Mouse (Mus musculus) liver, embryonic 11.5 days (tissue): ENCODE measurements at regions not wholly inside any gene's neighbourhood (a gene's known extent, or its start where the extent isn't known, plus 50 kb on each side); places are given as distances from the start of the nearest gene placed in this dataset.

Experiments
- ATAC-seq: fragments of 200-750 bp; cut with Nextera tagmentation; replicated peaks from 2 replicates; pipeline ENCODE4 v1.8.0; 2017; ENCODE audit warnings: moderate number of reproducible peaks, mild to moderate bottlenecking, moderate TSS enrichment, moderate library complexity; ENCODE audit not compliant: low FRiP score
- DNase-seq: peaks from one replicate; pipeline ENCODE4 v3.0.0-alpha.2; 2017; ENCODE audit warnings: low spot score
- H3K27ac ChIP-seq: fragments of 300-500 bp; sonication (generic); 2 replicates; pipeline ENCODE4 v1.5.1; 2014; ENCODE audit warnings: mild to moderate bottlenecking, low read depth, low read length, control low read depth
- H3K27me3 ChIP-seq: fragments of 300-500 bp; sonication (generic); replicated peaks from 2 replicates; pipeline ENCODE4 v1.6.1; 2014; ENCODE audit warnings: low read length, mixed read lengths; ENCODE audit not compliant: control insufficient read depth, insufficient read depth
- H3K36me3 ChIP-seq: fragments of 300-500 bp; sonication (generic); 2 replicates; pipeline ENCODE4 v1.6.1; 2014; ENCODE audit warnings: mild to moderate bottlenecking, low read length, moderate library complexity, mixed read lengths; ENCODE audit not compliant: control insufficient read depth, insufficient read depth
- H3K4me1 ChIP-seq: fragments of 300-500 bp; sonication (generic); replicated peaks from 2 replicates; pipeline ENCODE4 v1.6.1; 2014; ENCODE audit warnings: low read length, mixed read lengths; ENCODE audit not compliant: control insufficient read depth, insufficient read depth
- H3K4me2 ChIP-seq: fragments of 300-500 bp; sonication (generic); 2 replicates; pipeline ENCODE4 v1.6.1; 2014; ENCODE audit warnings: mild to moderate bottlenecking, control low read depth, moderate library complexity
- H3K4me3 ChIP-seq: fragments of 300-500 bp; sonication (generic); 2 replicates; pipeline ENCODE4 v1.5.1; 2014; ENCODE audit warnings: low read depth, low read length, control low read depth
- H3K9ac ChIP-seq: fragments of 300-500 bp; sonication (generic); 2 replicates; pipeline ENCODE4 v1.6.1; 2014; ENCODE audit warnings: low read depth, low read length, control low read depth
- H3K9me3 ChIP-seq: fragments of 300-500 bp; sonication (generic); 2 replicates; pipeline ENCODE4 v1.6.1; 2016; ENCODE audit warnings: low read length, inconsistent platforms, mixed read lengths; ENCODE audit not compliant: control insufficient read depth
- WGBS: fragments of 180-500 bp; shearing (Covaris S2); extraction: QIAGEN DNeasy Blood & Tissue Kit; methylation state at CpG from one replicate; pipeline ENCODE4 v1.1.7; 2014; 5-methylcytosine and 5-hydroxymethylcytosine counted together

DNA sequence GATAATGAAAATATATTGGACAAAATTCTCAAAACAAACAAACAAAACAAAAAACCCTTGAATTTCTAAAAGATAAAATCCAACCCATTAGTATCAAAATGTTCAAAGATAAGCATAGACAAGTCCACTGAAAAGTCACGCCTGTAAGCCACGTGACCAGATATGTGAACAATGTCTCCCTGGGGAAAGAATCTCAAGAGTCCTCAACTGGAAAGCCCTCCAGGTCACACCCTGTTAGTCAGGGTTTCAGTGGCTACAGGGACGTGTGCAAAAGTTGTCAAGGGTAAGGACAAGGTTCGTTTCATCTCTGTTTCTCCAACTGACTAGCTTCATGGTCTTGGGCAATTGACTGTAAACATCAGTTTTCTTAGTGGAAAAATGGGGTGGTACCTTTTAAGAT lies 90.4 kb upstream of the Rora start:
- Histone ChIP-seq H3K9me3 (no peaks in the 10 kb centered on the region), H3K4me3 (no peak overlapping the region), H3K9ac (no peak overlapping the region), H3K4me2 (no peak overlapping the region), H3K36me3 (no peaks in the 10 kb centered on the region), H3K27ac (no peak overlapping the region), H3K4me1 (no peaks in the 10 kb centered on the region), H3K27me3 (no peaks in the 10 kb centered on the region)
- ATAC-seq = no peak
- no peak for DNase-seq
- WGBS = 77% methylated on average over 4 of the region's 4 CpGs

DNA sequence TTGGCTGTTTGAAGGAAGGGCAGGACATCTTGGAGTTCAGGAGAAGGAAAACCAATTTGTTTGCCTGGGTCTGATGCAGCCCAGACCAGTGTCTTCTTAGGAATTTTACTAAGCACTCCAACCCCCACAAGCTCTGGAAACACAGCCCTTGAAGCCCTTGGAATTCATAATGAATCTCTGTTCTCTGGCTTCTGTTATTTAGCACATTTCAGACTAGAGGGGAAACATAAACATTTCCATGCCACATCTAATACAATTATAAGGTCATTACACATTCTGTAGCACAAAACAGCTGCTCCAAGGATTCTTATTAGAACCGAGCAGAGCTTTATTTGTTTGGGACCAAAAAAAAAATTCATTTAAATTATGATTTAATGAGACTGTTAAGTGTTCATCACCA lies 67.8 kb upstream of the Rora start:
- H3K36me3 ChIP-seq = no peaks in the 10 kb centered on the region
- 51% methylated on average over 1 of the region's 1 CpGs for WGBS
- no peaks in the 10 kb centered on the region for H3K4me1 ChIP-seq
- H3K4me2 ChIP-seq = no peak overlapping the region
- DNase-seq (no peak), ATAC-seq (no peak)
- no peaks in the 10 kb centered on the region for H3K27me3 ChIP-seq
- H3K9me3 ChIP-seq = no peaks in the 10 kb centered on the region
- H3K27ac ChIP-seq = no peak overlapping the region
- no peak overlapping the region for H3K9ac ChIP-seq
- no peak overlapping the region for H3K4me3 ChIP-seq

DNA sequence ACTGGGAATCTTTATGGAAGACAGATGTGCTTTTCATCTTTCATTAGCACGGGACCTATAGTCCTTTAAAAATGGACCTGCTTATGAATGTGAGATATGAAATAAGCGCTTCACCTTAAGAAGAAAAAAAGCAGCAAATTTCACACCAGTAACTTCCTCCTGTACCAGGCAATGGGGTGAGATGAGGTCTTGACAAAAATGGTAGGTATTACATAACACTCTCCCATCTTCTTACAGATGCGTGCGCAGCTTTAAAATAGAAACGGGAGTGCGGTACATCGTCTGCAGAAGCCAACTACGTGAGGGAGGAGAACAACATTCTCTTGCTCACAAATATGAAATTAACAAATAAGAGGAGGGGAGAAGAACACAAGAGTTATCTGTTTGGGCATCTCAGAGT lies 62.6 kb upstream of the Rora start:
- DNase-seq (no peak), ATAC-seq (no peak)
- Histone ChIP-seq H3K36me3 (no peaks in the 10 kb centered on the region), H3K4me1 (no peaks in the 10 kb centered on the region), H3K4me2 (no peak overlapping the region), H3K9me3 (no peaks in the 10 kb centered on the region), H3K27ac (no peak overlapping the region), H3K27me3 (no peaks in the 10 kb centered on the region), H3K9ac (no peak overlapping the region), H3K4me3 (no peak overlapping the region)
- 88% methylated on average over 8 of the region's 8 CpGs for WGBS

DNA sequence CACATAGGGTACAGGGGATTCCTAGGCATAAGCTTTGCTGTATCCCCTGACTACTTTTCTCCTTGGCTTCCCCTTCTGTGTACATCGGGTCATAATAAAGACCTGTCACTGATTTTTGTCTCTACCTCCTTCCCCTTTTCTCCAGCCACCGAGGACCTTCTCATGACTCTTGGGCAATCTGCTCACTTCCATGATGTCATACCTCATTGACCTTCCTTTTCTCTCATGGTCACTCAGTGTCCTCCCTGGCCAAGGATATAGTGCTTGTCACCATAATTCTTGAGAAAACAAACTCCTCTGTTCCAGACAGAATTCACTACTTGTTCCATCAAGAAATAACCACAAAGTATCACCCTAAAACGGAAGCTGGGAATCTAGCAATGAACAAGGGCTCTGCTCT lies 60.6 kb upstream of the Rora start:
- WGBS = 74% methylated on average over 3 of the region's 3 CpGs
- ATAC-seq = no peak
- H3K9ac ChIP-seq = no peak overlapping the region
- no peaks in the 10 kb centered on the region for H3K9me3 ChIP-seq
- no peak overlapping the region for H3K27ac ChIP-seq
- H3K27me3 ChIP-seq = no peaks in the 10 kb centered on the region
- H3K36me3 ChIP-seq = no peaks in the 10 kb centered on the region
- DNase-seq = no peak
- no peaks in the 10 kb centered on the region for H3K4me1 ChIP-seq
- H3K4me2 ChIP-seq = no peak overlapping the region
- H3K4me3 ChIP-seq = no peak overlapping the region

DNA sequence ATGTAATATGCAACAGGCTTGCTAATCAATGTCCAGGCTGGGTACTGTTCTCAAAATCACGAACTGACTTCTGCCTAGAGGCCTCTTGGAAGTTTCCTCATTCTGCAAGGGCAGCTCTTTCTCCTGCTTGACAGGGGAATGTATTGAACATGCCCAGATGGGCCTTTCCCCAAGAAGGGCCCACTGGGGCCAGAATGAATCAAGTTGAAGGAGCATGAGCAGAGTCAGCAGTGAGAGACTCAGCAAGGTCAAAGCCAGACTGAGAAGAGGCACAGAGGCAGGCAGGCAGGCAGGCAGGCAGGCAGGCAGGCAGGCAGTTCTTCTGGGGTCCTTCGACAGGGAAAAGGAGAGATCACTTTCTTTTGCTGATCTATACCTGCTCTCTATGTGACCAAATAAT lies 59.0 kb upstream of the Rora start:
- ATAC-seq (no peak), DNase-seq (no peak)
- WGBS = 61% methylated on average over 2 of the region's 2 CpGs
- no peak overlapping the region for H3K4me3 ChIP-seq
- H3K9ac ChIP-seq = no peak overlapping the region
- H3K4me2 ChIP-seq = no peak overlapping the region
- H3K9me3 ChIP-seq = no peaks in the 10 kb centered on the region
- no peaks in the 10 kb centered on the region for H3K36me3 ChIP-seq
- H3K4me1 ChIP-seq = no peaks in the 10 kb centered on the region
- no peaks in the 10 kb centered on the region for H3K27me3 ChIP-seq
- H3K27ac ChIP-seq = no peak overlapping the region
